25 mouse cellular contexts compared by ENCODE assay signal in genomic region chr5:142667921-142668320, GRCm38 (mm10). TPM values are rescaled to one million over a fixed set of nuclear protein-coding genes. Genes with fewer than 3 reads are reported as not detected.
A peak's percentile ranks its signal among the peaks of the same experiment; 100 is the strongest.
DNase-seq lines count a peak whose midpoint lies in the region; TF ChIP-seq lines count a peak whose summit lies in the region.
"Had no signal": no experiment of that assay in that cellular context is flagged by ENCODE, and none has a peak within 500 bp of the region (broad histone marks: within the 10 kb centered on the region; RNA-seq: fewer than 3 reads in every experiment).

No protein-coding gene starts in this region.

- H3K4me3 ChIP-seq in E14TG2a.4 (replicated peaks; ENCODE audit: low read length): peak overlapping the region; percentile 65
- no peak overlapping the region for H3K4me3 ChIP-seq in layer of hippocampus, adult 2 months
- H3K4me3 ChIP-seq: embryonic facial prominence, embryonic 10.5 days; embryonic facial prominence, embryonic 12.5 days; forebrain, embryonic 13.5 days; forebrain, embryonic 15.5 days had no signal

- H3K9me3 ChIP-seq in E14TG2a.4 (ENCODE audit: low read length): no peaks in the 10 kb centered on the region
- H3K9me3 ChIP-seq: embryonic facial prominence, embryonic 10.5 days; embryonic facial prominence, embryonic 12.5 days; forebrain, embryonic 13.5 days; forebrain, embryonic 15.5 days; G1E had no signal

- H3K36me3 ChIP-seq in E14TG2a.4 (ENCODE audit: insufficient read depth, low read length): peaks cover 80% of the 10 kb centered on the region

- no peak for TF ChIP-seq CTCF in E14TG2a.4 (conservative IDR thresholded peaks at IDR 0.05; ENCODE audit: low read length)
- TF ChIP-seq CTCF in layer of hippocampus, adult 2 months (conservative IDR thresholded peaks at IDR 0.05): no peak

- H3K4me1 ChIP-seq in E14TG2a.4 (replicated peaks; ENCODE audit: low read depth, low read length): peaks cover 87% of the 10 kb centered on the region
- H3K4me1 ChIP-seq: embryonic facial prominence, embryonic 12.5 days; forebrain, embryonic 13.5 days; forebrain, embryonic 15.5 days had no signal

- H3K27ac ChIP-seq in layer of hippocampus, adult 2 months: no peak overlapping the region
- H3K27ac ChIP-seq: embryonic facial prominence, embryonic 10.5 days; embryonic facial prominence, embryonic 12.5 days; forebrain, embryonic 13.5 days; forebrain, embryonic 15.5 days had no signal

- DNase-seq in ES-CJ7 (ENCODE audit: low read depth, low spot score): peak; percentile 89
- peak; percentile 97 for DNase-seq in R1 (ENCODE audit: low read depth, low spot score)
- no peak for DNase-seq in thymus, adult 18-20 months
- no peak for DNase-seq in embryo, embryonic 9.5 days (ENCODE audit: extremely low spot score)
- no peak for DNase-seq in layer of hippocampus, adult 2 months (ENCODE audit: low spot score in 2 of 2)
- DNase-seq: adrenal gland, adult 8-10 months; adrenal gland, postnatal 25 days; B cell, adult 2 months; cerebellum, adult 11 months; cerebellum, adult 18-20 months; cerebellum, adult 8-10 months; cerebellum, adult 9-11 months; cerebellum, postnatal 14 days; cerebellum, postnatal 36 days; embryo, embryonic 11 days; forebrain, postnatal 0 days had no signal

- H3K27me3 ChIP-seq in E14TG2a.4 (ENCODE audit: insufficient read depth, low read length): no peaks in the 10 kb centered on the region
- H3K27me3 ChIP-seq: CH12.LX; embryonic facial prominence, embryonic 12.5 days; forebrain, embryonic 13.5 days; forebrain, embryonic 15.5 days; Patski had no signal

RNA-seq across cellular contexts. Expression of gene Slc29a4, which starts 24.4 kb away (rescaled TPM):
- total RNA-seq in layer of hippocampus, adult 2 months (2021): 10 to 100 TPM; 54.0 to 57.7 TPM
- total RNA-seq: CH12.LX; common myeloid progenitor, adult 5-6 weeks had no signal

RNA-seq across cellular contexts. Expression of gene Wipi2, which starts 40.4 kb away (rescaled TPM):
- 100 to 1,000 TPM in 1 of 2 experiments, 10 to 100 TPM in 1; 99.8 to 102 TPM for total RNA-seq in layer of hippocampus, adult 2 months (2021)

RNA-seq across cellular contexts. Expression of gene Mmd2, which starts 59.3 kb away (rescaled TPM):
- 100 to 1,000 TPM; 155 to 167 TPM for total RNA-seq in layer of hippocampus, adult 2 months (2021)
- total RNA-seq: CH12.LX; common myeloid progenitor, adult 5-6 weeks had no signal

Comparison
In these comparisons a context has a peak if more than half of its experiments do, and no peak if none do; other contexts are left out.
1. DNase-seq: peak in ES-CJ7 (single experiment) and R1 (single experiment); none in thymus, adult 18-20 months (0 of 2), embryo, embryonic 9.5 days (single experiment) and layer of hippocampus, adult 2 months (0 of 2).